Mouse (Mus musculus): ENCODE results near the gene Sinhcaf. TPM values are rescaled to one million over a fixed set of nuclear protein-coding genes. Genes with fewer than 3 reads are reported as not detected.
A peak's percentile ranks its signal among the peaks of the same experiment; 100 is the strongest.

Sinhcaf gene
- total and polyA plus RNA-seq, 2 experiments from 2014 or later, result 19.4 to 25.3 TPM

- H3K36me3 ChIP-seq (ENCODE audit: insufficient read depth), result no peaks in the 10 kb centered on the region
- no peaks in the 10 kb centered on the region for H3K27me3 ChIP-seq (ENCODE audit: insufficient read depth, low read length)
- H3K4me1 ChIP-seq (ENCODE audit: insufficient read depth), result no peaks in the 10 kb centered on the region
- H3K4me2 ChIP-seq (ENCODE audit: low read depth), result no peak overlapping the region
- H3K9me3 ChIP-seq (ENCODE audit: low read length), result no peaks in the 10 kb centered on the region
- H3K27ac ChIP-seq (ENCODE audit: low read depth, low read length), result no peak overlapping the region
- WGBS, result 92% methylated on average over 9 of the region's 9 CpGs
- no peak overlapping the region for H3K4me3 ChIP-seq (ENCODE audit: low read depth, low read length)
- no peak for TF ChIP-seq CTCF (IDR thresholded peaks at IDR 0.05; ENCODE audit: low read depth)
- ATAC-seq (no peak), DNase-seq (no peak)
- no peak overlapping the region for H3K9ac ChIP-seq
These were observed 39.3 kb downstream of the Sinhcaf start for GRCm38 (mm10) chr6:148906958-148907357.

GRCm38 (mm10) chr6:148902728-148903127, 43.5 kb downstream of the Sinhcaf start:
- Histone ChIP-seq H3K36me3 (ENCODE audit: insufficient read depth) (no peaks in the 10 kb centered on the region), H3K4me1 (ENCODE audit: insufficient read depth) (no peaks in the 10 kb centered on the region), H3K4me2 (ENCODE audit: low read depth) (no peak overlapping the region), H3K9me3 (ENCODE audit: low read length) (no peaks in the 10 kb centered on the region), H3K4me3 (ENCODE audit: low read depth, low read length) (no peak overlapping the region), H3K9ac (no peak overlapping the region), H3K27me3 (ENCODE audit: insufficient read depth, low read length) (no peaks in the 10 kb centered on the region), H3K27ac (ENCODE audit: low read depth, low read length) (no peak overlapping the region)
- ATAC-seq, result no peak
- 64% methylated on average over 3 of the region's 3 CpGs for WGBS
- TF ChIP-seq CTCF (IDR thresholded peaks at IDR 0.05; ENCODE audit: low read depth), result no peak
- DNase-seq, result no peak

- no peaks in the 10 kb centered on the region for H3K36me3 ChIP-seq (ENCODE audit: insufficient read depth)
- H3K4me2 ChIP-seq (ENCODE audit: low read depth), result peak overlapping the region; percentile 92
- TF ChIP-seq CTCF (IDR thresholded peaks at IDR 0.05; ENCODE audit: low read depth), result no peak
- H3K9me3 ChIP-seq (ENCODE audit: low read length), result no peaks in the 10 kb centered on the region
- peak; percentile 30 for ATAC-seq
- H3K27ac ChIP-seq (ENCODE audit: low read depth, low read length), result peak overlapping the region; percentile 87
- peak overlapping the region; percentile 72 for H3K9ac ChIP-seq
- no peaks in the 10 kb centered on the region for H3K27me3 ChIP-seq (ENCODE audit: insufficient read depth, low read length)
- H3K4me3 ChIP-seq (ENCODE audit: low read depth, low read length), result peak overlapping the region; percentile 70
- H3K4me1 ChIP-seq (ENCODE audit: insufficient read depth), result no peaks in the 10 kb centered on the region; the same call in 1 of the 2 replicates
- DNase-seq, result no peak
- 51% methylated on average over 6 of the region's 6 CpGs for WGBS
These were observed 49.8 kb downstream of the Sinhcaf start for GRCm38 (mm10) chr6:148896507-148896851.

- ATAC-seq (peak; percentile 98), DNase-seq (peak; percentile 97)
- peak within 1 kb of the TSS; percentile 72 for H3K9ac ChIP-seq
- peak within 1 kb of the TSS; percentile 70 for H3K4me3 ChIP-seq (ENCODE audit: low read depth, low read length)
- TF ChIP-seq CTCF (IDR thresholded peaks at IDR 0.05; ENCODE audit: low read depth), result peak; percentile 45
- H3K27me3 ChIP-seq (ENCODE audit: insufficient read depth, low read length), result no peaks in the 10 kb centered on the region
- H3K36me3 ChIP-seq (ENCODE audit: insufficient read depth), result no peaks in the 10 kb centered on the region
- peak within 1 kb of the TSS; percentile 87 for H3K27ac ChIP-seq (ENCODE audit: low read depth, low read length)
- H3K4me2 ChIP-seq (ENCODE audit: low read depth), result peak within 1 kb of the TSS; percentile 92
- no peaks in the 10 kb centered on the region; the same call in 1 of the 2 replicates for H3K4me1 ChIP-seq (ENCODE audit: insufficient read depth)
- WGBS, result under 1% methylated on average over 55 of the region's 65 CpGs
- H3K9me3 ChIP-seq (ENCODE audit: low read length), result no peaks in the 10 kb centered on the region
These were observed 50.3 kb downstream of the Sinhcaf start, which contains the start of gene Caprin2 for GRCm38 (mm10) chr6:148895773-148896506. Caprin2 (minus strand) TSS chr6:148896237.

GRCm38 (mm10) chr6:148894888-148895772, 51.1 kb downstream of the Sinhcaf start:
- TF ChIP-seq CTCF (IDR thresholded peaks at IDR 0.05; ENCODE audit: low read depth), result 0 out of 2 replicates have a peak, but pooled peaks have one; percentile 31
- H3K36me3 ChIP-seq (ENCODE audit: insufficient read depth), result no peaks in the 10 kb centered on the region
- no peaks in the 10 kb centered on the region for H3K27me3 ChIP-seq (ENCODE audit: insufficient read depth, low read length)
- peak overlapping the region; percentile 87; the same call in 1 of the 2 replicates for H3K27ac ChIP-seq (ENCODE audit: low read depth, low read length)
- H3K4me1 ChIP-seq (ENCODE audit: insufficient read depth), result no peaks in the 10 kb centered on the region; the same call in 1 of the 2 replicates
- WGBS, result 14% methylated on average over 18 of the region's 18 CpGs
- ATAC-seq (no peak), DNase-seq (peak; percentile 4)
- peak overlapping the region; percentile 70 for H3K4me3 ChIP-seq (ENCODE audit: low read depth, low read length)
- H3K9ac ChIP-seq, result peak overlapping the region; percentile 72
- no peaks in the 10 kb centered on the region for H3K9me3 ChIP-seq (ENCODE audit: low read length)
- peak overlapping the region; percentile 92 for H3K4me2 ChIP-seq (ENCODE audit: low read depth)

GRCm38 (mm10) chr6:148873911-148874310, 72.4 kb downstream of the Sinhcaf start:
- ATAC-seq, result no peak
- Histone ChIP-seq H3K9me3 (ENCODE audit: low read length) (no peaks in the 10 kb centered on the region), H3K27me3 (ENCODE audit: insufficient read depth, low read length) (no peaks in the 10 kb centered on the region), H3K36me3 (ENCODE audit: insufficient read depth) (peaks cover 4% of the 10 kb centered on the region; the same call in 1 of the 2 replicates), H3K27ac (ENCODE audit: low read depth, low read length) (no peak overlapping the region), H3K4me3 (ENCODE audit: low read depth, low read length) (no peak overlapping the region), H3K9ac (no peak overlapping the region), H3K4me1 (ENCODE audit: insufficient read depth) (no peaks in the 10 kb centered on the region), H3K4me2 (ENCODE audit: low read depth) (no peak overlapping the region)
- 100% methylated on average over 1 of the region's 1 CpGs for WGBS
- TF ChIP-seq CTCF (IDR thresholded peaks at IDR 0.05; ENCODE audit: low read depth), result no peak
- DNase-seq, result no peak

Other genes with a start within 250 kb of the Sinhcaf start
- 26.5 and 32.0 TPM in 2 replicates for gene Ipo8, start 115.0 kb downstream of the Sinhcaf start, total RNA-seq (2014; rRNA removed)
- 7.6 and 13.5 TPM in 2 replicates for gene Ipo8, start 115.0 kb downstream of the Sinhcaf start, polyA plus RNA-seq (2015; fragmentation: Nextera tagmentation; extraction: Ambion mirVana)
- gene Caprin2, start 50.2 kb downstream of the Sinhcaf start, total RNA-seq (2014; rRNA removed), result 9.9 and 16.9 TPM in 2 replicates
- gene Caprin2, start 50.2 kb downstream of the Sinhcaf start, polyA plus RNA-seq (2015; fragmentation: Nextera tagmentation; extraction: Ambion mirVana), result 2.3 and 4.1 TPM in 2 replicates
- gene Dennd5b, start 155.2 kb upstream of the Sinhcaf start, total RNA-seq (2014; rRNA removed), result 36.2 and 42.2 TPM in 2 replicates
- gene Dennd5b, start 155.2 kb upstream of the Sinhcaf start, polyA plus RNA-seq (2015; fragmentation: Nextera tagmentation; extraction: Ambion mirVana), result 5.1 and 10.3 TPM in 2 replicates
- not detected in 2 replicates for gene Gm10203, start 183.7 kb upstream of the Sinhcaf start, total RNA-seq (2014; rRNA removed)
- gene Gm10203, start 183.7 kb upstream of the Sinhcaf start, polyA plus RNA-seq (2015; fragmentation: Nextera tagmentation; extraction: Ambion mirVana), result not detected in 2 replicates
- 4.4 and 5.7 TPM in 2 replicates for gene Etfbkmt, start 193.4 kb upstream of the Sinhcaf start, total RNA-seq (2014; rRNA removed)
- 6.5 and 6.9 TPM in 2 replicates for gene Etfbkmt, start 193.4 kb upstream of the Sinhcaf start, polyA plus RNA-seq (2015; fragmentation: Nextera tagmentation; extraction: Ambion mirVana)
- 64.8 and 80.2 TPM in 2 replicates for gene Amn1, start 242.2 kb upstream of the Sinhcaf start, total RNA-seq (2014; rRNA removed)
- gene Amn1, start 242.2 kb upstream of the Sinhcaf start, polyA plus RNA-seq (2015; fragmentation: Nextera tagmentation; extraction: Ambion mirVana), result 93.8 and 101 TPM in 2 replicates

All from forebrain, postnatal 0 days (tissue).